Mouse (Mus musculus) layer of hippocampus, adult 18-20 months (tissue): ENCODE data around the gene Nhlh1. TPM values are rescaled to one million over a fixed set of nuclear protein-coding genes. Genes with fewer than 3 reads are reported as not detected.

Source experiments
- DNase-seq, 2 experiments: peaks; one replicate each; pipeline ENCODE4 v3.0.0; 2022; ENCODE audit warnings: low spot score in 2 of 2
- total RNA-seq, 2 experiments: library from RNA; stranded (reverse); gene quantifications; 2 replicates each; pipeline ENCODE4 v1.2.3; 2021

Nhlh1 gene
- total RNA-seq, 2 experiments from 2014 or later: 0.68 to 1.1 TPM

DNA sequence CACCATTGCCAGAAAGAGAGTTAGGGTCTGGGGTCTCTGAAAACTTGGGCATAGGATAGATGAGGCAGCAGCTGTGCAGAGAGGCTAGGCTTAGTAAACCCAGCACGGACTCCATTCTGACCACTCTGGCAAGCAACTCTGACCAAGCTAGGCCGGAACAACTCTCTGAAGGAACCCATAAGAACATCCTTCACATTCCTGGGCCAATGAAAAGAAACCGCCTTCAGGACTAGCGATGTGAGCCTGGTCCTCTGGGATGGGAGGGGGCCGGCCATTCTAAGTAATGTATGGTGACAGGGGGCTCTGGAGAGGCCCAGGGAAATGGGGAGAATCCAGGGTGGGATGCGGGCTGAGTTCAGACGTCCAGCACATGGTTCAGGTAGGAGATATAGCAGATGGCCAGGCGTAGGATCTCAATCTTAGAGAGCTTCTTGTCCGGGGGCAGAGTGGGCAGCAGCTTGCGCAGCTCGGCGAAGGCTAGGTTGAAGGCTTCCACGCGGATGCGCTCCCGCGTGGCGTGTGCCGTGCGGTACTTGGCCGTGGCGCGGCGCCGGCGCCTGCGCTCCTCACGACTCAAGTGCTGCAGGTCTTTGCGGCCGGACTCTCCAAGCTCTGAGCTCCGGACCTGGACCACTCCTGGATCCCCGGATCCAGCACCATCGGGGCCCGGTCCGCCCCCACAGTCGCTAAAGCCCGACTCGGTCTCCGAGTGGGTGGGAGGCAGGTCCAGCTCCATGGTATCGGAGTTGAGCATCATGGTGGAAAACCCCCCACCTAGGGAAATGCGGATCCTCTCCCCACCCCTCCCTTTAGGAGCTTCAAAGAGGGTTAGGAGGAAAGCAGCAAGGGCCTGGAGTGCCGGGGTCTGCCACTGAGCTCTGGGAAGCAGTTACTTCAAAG lies 3.6 kb downstream of the Nhlh1 start:
- DNase-seq: no peak

DNA sequence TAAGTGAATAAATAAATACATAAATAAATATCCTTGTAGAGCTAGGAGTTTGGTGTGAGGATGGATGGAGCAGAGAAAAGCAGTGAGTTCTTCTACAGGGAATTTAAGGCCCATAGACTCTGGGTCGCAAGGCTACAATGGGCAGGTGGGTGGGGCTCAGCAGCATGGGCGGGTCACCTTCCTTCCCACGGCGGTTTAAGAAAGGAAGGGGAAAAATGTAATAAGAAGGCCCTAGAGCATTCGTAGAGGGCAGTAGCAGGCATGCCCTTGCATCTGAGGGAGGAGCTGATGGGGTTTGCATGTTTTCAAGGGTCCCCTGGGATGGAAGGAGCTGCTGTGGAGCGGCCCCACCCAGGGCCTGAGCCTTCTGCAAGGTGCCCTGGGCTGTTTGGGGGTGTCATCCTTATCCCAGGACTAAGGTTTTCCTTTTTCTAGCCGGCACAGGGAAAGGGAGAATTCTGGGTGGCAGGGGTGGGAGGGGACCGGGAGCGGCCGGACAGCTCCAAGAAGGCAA lies 4.5 kb downstream of the Nhlh1 start:
- DNase-seq: no peak

DNA sequence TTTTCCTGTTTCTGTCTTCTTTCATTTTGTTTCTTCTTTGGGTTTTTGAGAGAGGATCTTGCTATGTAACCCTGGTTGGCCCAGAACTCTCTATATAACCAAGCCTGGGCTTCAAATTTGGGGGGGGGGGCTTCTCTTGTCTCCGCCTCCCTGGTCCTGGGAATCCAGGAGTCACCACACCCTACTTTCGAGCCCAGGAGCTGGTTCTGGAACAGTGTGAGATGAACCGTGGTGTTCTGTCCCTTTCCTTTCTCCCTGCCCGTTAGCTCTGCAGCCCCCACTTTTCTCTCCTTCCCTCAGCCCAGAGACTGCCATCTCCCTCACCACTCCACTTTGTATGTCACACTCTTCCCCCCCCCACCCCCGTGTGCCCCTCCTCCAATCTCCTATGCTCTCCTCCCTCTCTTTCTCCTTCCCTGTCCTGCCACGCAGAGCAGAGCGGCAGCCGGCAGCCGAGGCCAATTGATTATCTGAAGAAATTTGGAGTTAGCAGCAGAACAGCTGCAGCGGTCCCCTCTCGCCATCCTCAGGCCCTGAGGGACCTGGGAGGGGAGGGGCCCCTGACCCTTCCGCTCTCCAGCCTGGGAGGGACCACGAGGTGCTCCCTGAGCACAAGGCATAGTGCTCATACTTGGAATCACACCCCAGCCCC lies 8.1 kb downstream of the Nhlh1 start:
- no peak for DNase-seq

DNA sequence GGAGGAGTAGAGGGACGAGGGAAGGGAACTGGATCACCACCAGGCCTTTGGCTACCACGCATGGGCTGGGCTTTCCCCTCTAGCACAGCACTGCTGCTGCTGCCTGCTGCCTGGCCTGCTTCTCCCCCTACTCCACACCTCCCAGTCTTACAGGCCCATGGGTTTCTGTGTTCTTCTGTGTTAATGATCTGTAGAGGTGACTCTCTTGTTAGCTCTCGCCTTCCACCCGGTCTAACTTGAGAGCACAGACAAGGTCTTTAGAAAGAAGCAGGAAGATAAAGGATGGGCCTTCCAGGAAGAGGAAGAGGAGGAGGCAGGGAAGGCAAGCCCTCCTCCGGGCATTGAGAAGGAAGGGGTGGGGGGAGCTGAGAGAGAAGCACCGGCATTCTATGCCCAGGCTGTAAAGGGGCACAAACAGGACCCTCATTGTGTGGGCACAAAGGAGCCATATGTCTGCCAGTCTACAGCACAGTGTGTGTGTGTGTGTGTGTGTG lies 9.1 kb downstream of the Nhlh1 start:
- no peak for DNase-seq

DNA sequence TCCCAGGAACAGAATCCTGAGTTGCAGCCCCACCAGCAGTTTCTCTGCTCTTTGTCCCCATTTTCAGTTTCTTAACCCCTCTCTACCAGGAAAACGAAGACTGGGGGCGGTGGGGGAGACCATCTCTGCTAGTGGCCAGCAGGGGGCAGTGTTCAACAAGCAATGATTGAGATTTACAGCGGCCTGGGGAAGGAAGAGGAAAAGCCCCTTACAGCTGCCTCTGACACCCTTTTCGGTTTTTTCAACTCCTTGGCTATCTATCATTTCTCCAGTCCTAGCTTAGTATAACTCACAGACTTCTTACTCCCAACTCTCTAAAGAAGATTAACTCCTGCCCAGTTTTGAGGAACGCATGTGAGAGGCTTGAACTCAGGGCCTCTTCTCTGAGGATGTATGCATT lies 10.4 kb downstream of the Nhlh1 start:
- DNase-seq: peak in 1 of 2 experiments; percentile 77

GRCm38 (mm10) chr1:172046410-172046809 lies 11.0 kb downstream of the Nhlh1 start:
- no peak for DNase-seq

- no peak for DNase-seq
Observed at GRCm38 (mm10) chr1:172029914-172030313, 27.5 kb downstream of the Nhlh1 start.

DNA sequence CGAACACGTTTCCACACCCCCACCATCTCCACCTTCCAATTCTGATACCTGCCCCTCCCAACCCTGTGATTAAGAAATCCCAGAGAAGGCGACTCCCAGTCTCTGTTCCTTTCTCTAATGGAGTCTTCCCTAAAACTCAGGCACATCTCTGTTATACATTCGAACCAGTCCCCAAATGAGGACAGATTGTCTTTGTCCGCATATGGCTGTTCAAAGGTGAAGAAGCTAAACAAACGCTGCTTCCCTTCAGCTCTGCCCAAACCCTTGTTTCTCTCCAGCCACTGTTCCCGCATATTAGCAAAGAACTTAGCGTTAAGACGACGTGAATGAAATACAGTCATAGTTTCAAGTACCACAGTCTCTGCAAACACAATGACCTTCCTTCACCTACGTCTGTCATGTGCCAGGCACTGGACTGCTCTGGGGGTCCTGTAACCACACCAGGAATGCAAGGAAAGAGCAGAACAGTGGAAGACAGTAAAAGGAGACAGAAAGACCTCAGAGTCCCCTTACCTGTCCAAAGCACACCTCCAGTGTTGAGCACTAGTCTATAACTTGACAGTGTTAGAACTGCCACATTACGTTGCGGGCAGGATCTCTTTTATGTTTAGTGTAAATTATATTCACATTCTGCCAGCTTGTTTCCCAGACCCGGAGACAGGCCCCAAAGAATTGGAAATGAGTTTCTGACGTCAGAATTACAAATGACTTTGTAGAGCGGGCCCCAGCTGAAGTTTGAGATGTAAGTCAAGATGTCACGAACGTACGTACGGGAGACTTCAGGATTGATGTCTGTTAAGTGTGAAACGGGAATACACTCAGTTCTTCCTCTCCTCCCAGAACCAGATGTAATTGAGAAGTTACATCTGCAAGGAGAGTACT lies 28.7 kb downstream of the Nhlh1 start, which contains the start of gene Vangl2:
TSS of gene Vangl2 (minus strand) at position 51 of the 882 bp plus-strand sequence.
- no peak for DNase-seq

GRCm38 (mm10) chr1:172027809-172028102 lies 29.6 kb downstream of the Nhlh1 start:
- no peak for DNase-seq

- DNase-seq: peak; percentile 60 to 78
Observed at GRCm38 (mm10) chr1:172027010-172027808, 30.2 kb downstream of the Nhlh1 start.

GRCm38 (mm10) chr1:172026201-172026901 lies 31.0 kb downstream of the Nhlh1 start:
- no peak for DNase-seq

DNA sequence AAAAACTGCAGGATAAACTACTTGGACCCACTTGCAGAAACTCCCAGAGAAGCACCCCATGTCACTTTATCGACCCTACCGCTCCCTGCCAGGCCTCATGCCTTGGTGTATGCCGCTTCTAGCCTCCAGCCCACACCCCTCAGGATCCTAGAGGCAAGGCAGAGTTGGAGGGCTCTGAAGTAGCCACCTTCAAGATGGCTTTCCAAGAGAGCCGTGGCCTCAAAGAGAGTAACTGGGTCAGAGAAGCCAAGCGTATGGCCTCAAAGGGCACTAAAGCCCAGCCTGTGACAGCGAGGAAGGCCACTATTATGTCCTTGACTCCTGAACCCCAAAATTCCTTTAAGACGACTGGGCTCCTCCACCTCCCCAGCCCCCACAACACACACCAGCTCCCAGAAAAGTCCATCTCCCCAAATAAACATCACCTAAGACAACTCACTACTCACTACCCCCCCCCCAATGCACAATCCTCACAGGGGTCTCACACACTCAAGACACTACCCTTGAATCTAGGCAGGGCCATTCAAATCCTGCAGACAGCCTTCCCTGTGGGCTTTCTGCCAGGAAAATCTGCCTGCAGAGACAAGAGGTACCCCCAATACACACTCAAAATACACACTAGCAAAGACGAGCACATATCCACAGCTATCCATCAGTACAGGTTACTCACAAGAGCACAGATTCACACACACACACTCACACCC lies 32.0 kb downstream of the Nhlh1 start:
- DNase-seq: no peak

GRCm38 (mm10) chr1:172024140-172024895 lies 33.1 kb downstream of the Nhlh1 start:
- no peak for DNase-seq

DNA sequence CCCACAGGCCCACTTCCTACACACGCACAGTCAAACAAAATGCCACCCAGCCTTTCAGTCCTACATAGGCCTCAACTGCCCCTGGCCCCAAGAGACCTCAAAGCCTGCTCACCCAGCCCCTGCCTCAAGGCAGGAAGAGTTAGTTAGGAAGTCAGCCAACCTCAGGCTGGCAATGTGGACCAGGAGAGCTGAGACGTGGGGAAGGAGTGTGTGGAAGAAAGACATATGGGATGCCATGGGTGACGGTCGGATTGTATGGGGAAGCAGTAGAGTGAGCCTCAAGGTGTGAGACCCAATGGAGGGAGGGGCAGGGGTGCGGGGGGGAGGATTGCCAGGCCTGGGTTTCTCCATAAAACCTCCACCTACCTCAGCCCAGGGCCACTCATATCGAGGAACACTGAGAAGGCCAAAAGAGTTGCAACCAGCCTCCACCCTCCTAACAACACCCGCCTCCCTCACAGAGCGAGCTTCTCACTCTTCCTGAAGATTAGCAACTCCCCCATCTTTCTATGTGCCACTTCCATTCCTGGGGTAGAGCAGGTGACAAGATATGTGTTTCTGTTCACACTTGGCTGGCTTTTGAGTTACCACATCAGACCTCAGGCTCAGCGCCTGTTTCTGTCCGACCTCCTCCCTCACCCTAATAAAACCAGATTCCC lies 37.4 kb downstream of the Nhlh1 start:
- no peak for DNase-seq

DNA sequence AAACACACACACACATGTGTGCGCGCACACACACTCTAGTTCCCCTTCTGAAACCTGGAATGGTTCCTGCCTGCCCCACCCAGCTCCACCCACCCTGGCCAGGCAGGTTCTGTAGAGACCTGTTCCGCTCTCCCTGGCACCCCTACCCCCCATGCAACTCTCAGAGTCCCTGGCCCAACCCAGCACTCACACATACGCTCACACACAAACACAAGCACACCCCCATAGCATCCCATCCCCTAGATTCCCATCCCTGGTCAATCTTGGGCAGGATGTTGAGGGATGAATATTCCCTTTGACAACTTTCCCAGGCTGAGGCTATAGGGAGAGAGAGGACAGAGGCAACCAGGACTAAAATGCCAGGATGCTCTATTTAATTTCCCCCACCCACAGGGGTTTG lies 38.0 kb downstream of the Nhlh1 start:
- no peak for DNase-seq

DNA sequence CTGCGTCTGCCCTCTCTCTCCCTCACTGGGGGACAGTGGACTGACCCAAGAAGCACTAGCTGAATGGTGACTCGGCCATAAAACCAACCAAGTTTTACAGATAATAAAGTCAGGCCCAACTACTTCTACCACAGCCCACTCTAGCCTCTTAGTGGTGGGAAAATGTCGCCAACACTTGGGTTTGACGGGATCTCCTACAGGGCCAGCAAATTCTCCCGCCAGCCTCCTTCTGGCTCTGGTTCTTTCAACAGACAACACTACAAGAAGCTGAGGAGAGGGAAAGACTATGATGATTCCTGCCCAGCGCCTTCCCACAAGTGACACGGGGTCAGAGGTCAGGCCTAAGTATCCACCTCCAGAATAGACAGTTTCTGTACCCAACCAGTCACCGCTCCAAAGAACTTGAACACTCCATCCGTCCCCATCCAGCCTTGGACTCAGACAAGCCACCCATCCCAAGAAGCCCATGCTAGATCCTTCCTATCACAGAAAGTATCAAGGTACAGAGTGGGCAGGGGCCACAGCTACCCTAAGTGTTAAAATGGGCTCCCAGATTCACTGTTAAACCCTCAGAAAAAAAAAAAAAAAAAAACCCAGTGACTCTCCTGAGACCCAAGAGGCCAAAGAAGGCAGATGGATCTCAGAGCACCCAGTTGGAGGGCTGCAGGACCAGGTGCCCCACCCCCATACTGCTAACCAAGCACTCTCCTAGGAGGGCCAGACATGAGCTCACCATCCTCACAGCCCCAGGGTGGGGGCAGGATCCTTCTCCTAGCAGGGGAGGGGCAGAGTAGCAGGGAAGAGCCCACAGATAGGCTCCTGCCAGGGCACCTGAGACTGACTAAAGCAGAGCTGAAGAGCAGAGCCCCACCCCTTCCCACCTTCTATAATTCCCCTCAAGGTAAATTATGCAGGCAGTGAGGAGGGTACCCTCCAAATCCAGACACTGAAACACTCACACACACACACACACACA lies 38.7 kb downstream of the Nhlh1 start:
- no peak for DNase-seq
